Mouse (Mus musculus): ENCODE data around the gene Tkfc. TPM values are rescaled to one million over a fixed set of nuclear protein-coding genes. Genes with fewer than 3 reads are reported as not detected.
"Not testable (repeated sequence)": the region's sequence is repeated elsewhere in the genome, so short reads cannot be mapped to it uniquely, and the experiment has no call there.

Tkfc gene
- polyA plus RNA-seq, 1 experiment: 115 TPM

- WGBS: 75% methylated on average over 3 of the region's 3 CpGs
These were observed 15.2 kb downstream of the Tkfc start for GRCm38 (mm10) chr19:10590301-10590700.

GRCm38 (mm10) chr19:10589127-10589857 lies 16.2 kb downstream of the Tkfc start:
- WGBS: 64% methylated on average over 5 of the region's 5 CpGs
- DNase-seq (ENCODE audit: low read depth, low spot score): no peak

More at GRCm38 (mm10) chr19:10590301-10590700, 15.2 kb downstream of the Tkfc start:
- DNase-seq (ENCODE audit: low read depth, low spot score): no peak

GRCm38 (mm10) chr19:10587231-10587630 lies 18.2 kb downstream of the Tkfc start:
- 91% methylated on average over 8 of the region's 8 CpGs for WGBS
- DNase-seq (ENCODE audit: low read depth, low spot score): no peak

GRCm38 (mm10) chr19:10585112-10585511 lies 20.3 kb downstream of the Tkfc start:
- no peak for DNase-seq (ENCODE audit: low read depth, low spot score)
- 17% methylated on average over 8 of the region's 8 CpGs for WGBS

DNA sequence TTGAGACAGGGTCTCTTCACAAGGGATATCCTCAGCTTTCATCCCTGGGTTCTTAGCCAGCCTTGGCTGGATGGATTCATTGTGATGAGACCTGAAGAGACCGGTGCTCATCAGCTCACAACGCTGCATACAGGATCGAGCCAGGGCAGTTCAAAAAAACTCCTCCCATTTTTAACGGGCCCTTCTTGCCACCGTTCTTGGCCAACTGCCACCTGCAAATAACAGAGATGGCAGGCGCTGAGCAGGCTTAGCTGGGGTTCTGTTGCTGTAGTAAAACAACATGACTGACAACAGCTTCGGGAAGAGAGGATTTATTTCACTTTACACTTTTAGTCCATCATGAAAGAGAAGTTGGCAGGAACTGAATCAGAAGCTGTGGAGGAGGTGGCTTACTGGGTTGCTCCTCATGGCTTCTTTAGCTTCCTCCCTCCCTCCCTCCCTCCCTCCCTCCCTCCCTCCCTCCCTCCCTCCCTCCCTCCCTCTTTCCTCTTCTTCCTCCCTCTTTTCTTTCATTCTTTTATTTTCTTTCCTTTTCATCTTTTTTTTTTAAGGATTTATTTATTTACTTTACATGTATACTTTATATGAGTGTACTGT lies 21.8 kb downstream of the Tkfc start:
- WGBS: 13% methylated on average over 7 of the region's 7 CpGs
- no peak for DNase-seq (ENCODE audit: low read depth, low spot score)

GRCm38 (mm10) chr19:10581984-10582383 lies 23.5 kb downstream of the Tkfc start:
- 83% methylated on average over 6 of the region's 6 CpGs for WGBS

DNA sequence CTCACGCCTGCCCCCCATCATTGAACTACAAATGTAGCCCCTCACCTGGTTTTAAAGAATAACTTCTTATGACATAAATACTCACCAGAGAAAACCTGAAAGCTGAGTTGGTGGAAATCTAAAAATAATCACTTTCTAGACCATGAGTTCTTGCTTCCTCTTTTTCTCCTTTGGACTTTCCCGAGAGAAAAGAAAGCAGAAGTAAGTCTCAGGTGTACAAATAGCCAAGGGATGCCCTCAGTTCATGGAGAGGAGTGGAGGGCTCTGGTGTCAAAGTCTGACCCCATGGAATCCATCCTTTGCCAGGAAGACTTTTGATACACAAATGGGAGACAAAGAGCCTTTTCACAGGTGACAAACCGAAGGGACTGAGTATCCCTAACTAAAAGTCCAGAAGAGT lies 24.7 kb downstream of the Tkfc start:
- no peak for DNase-seq (ENCODE audit: low read depth, low spot score)
- 77% methylated on average over 3 of the region's 3 CpGs for WGBS

More at GRCm38 (mm10) chr19:10581984-10582383, 23.5 kb downstream of the Tkfc start:
- DNase-seq (ENCODE audit: low read depth, low spot score): no peak

DNA sequence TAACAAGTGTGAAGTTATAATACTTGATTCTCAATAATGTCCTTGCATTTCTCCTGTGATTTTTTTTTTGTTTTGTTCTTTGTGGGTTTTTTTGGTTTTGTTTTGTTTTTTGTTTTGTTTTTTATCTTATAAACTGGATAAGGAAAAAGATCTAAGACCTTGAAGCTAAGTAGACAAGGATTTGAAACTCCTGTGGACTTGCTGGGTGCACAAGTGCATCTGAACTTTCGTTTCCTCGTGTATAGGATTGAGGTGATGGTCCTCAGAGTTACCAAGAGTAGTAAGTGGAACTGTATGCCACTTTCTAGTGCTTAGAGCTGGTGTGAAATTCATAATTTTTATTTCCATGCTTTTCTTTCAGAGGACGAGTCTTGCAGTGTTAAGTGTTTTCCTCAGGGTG lies 25.4 kb downstream of the Tkfc start:
- 86% methylated on average over 3 of the region's 3 CpGs for WGBS
- DNase-seq (ENCODE audit: low read depth, low spot score): no peak

- WGBS: under 1% methylated on average over 44 of the region's 44 CpGs
- DNase-seq (ENCODE audit: low read depth, low spot score): peak; percentile 91
These were observed 28.5 kb downstream of the Tkfc start, which contains the start of the genes Cyb561a3 and Tmem138 for GRCm38 (mm10) chr19:10576690-10577561. Cyb561a3 (plus strand) TSS chr19:10577172. Tmem138 (minus strand) TSS chr19:10577362.

- WGBS: 93% methylated on average over 6 of the region's 6 CpGs
- DNase-seq (ENCODE audit: low read depth, low spot score): no peak
These were observed 35.8 kb downstream of the Tkfc start for GRCm38 (mm10) chr19:10569627-10570026.

DNA sequence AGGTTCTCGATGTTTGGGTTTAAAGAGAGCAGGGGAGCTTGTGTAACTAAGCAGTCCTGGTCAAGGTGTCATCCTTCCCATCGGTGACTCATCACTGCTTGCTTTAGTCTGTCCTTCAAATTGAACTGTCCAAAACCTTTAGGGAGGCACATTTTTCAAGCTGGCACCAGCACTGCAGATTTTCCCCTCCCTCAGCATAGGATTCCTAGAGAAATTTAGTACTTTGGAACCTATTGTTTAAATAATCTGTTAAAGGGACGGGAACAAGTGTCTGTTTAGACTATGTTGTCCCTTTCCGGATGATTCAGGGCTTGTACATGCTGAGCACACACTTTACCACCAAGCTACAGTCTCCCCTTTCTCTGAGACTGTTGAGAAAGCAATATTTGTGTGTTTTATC lies 40.2 kb downstream of the Tkfc start:
- no peak for DNase-seq (ENCODE audit: low read depth, low spot score)
- WGBS: 33% methylated on average over 4 of the region's 4 CpGs

- 80% methylated on average over 6 of the region's 6 CpGs for WGBS
These were observed 41.2 kb downstream of the Tkfc start for GRCm38 (mm10) chr19:10564278-10564677.

GRCm38 (mm10) chr19:10562351-10562750 lies 43.1 kb downstream of the Tkfc start:
- DNase-seq (ENCODE audit: low read depth, low spot score): no peak

More at GRCm38 (mm10) chr19:10564278-10564677, 41.2 kb downstream of the Tkfc start:
- DNase-seq (ENCODE audit: low read depth, low spot score): no peak

GRCm38 (mm10) chr19:10561558-10562314 lies 43.7 kb downstream of the Tkfc start:
- DNase-seq (ENCODE audit: low read depth, low spot score): no peak
- 55% methylated on average over 6 of the region's 6 CpGs for WGBS

More at GRCm38 (mm10) chr19:10562351-10562750, 43.1 kb downstream of the Tkfc start:
- WGBS: 64% methylated on average over 5 of the region's 5 CpGs

DNA sequence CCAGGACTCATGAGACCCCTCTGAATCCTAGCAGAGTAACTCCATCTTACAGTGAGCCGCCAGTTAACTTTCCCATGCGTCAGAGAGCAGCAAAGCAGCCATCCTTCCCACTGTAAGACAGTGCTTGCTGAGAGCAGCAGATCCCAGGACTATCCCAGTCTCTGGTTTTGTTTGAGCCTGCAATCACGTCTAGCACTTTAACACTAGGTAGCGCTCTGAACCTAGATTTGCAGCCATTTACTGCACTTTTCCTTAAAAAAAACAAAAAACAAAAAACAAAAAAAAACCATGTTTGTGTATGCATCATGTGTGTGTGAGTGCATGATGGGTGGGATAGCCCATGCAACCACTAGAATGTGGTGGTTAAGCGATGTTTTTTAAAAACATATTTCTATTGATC lies 45.3 kb downstream of the Tkfc start:
- DNase-seq (ENCODE audit: low read depth, low spot score): no peak
- WGBS: 49% methylated on average over 5 of the region's 5 CpGs

DNA sequence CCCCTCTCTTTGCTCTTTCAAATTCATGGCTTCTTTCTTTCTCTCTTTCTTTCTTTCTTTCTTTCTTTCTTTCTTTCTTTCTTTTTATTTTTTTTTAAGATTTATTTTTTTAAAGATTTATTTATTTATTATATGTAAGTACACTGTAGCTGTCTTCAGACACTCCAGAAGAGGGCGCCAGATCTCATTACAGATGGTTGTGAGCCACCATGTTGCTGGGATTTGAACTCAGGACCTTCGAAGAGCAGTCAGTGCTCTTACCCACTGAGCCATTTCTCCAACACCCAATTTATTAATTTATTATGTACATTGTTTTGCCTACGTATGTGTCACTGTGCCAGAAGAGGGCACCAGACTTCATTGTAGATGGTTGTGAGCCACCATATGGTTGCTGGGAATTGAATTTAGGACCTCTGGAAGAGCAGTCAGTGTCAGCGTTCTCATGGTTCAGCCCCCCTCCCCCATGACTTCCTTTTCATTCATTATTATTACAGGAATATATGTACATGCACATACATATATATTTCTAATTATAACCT lies 47.5 kb downstream of the Tkfc start:
- not testable (repeated sequence) for DNase-seq (ENCODE audit: low read depth, low spot score)
- WGBS: 68% methylated on average over 4 of the region's 4 CpGs

DNA sequence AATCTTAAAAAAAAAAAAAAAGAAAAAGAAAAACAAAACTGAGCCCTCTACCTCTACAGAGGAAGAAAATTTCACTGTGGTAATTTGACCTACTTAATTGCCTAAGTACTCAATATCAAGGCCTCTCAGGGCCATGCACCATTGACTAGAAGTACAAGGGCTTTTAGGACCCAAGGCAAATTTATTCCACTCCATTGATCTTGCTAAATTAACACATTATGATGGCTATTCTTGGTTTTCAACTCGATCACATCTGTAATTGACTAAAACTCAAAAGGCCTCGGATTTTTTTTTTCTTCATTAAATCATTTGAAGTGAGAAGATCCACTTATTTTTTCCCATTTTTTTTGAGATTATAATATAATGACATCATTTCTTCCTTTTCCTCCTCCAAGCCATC lies 48.0 kb downstream of the Tkfc start:
- 87% methylated on average over 2 of the region's 2 CpGs for WGBS

GRCm38 (mm10) chr19:10557001-10557400 lies 48.5 kb downstream of the Tkfc start:
- 80% methylated on average over 2 of the region's 2 CpGs for WGBS
- no peak for DNase-seq (ENCODE audit: low read depth, low spot score)

More for the DNA sequence above, 48.0 kb downstream of the Tkfc start:
- no peak for DNase-seq (ENCODE audit: low read depth, low spot score)
